ENCODE assay signal across 13 mouse cellular contexts in the genomic region with DNA sequence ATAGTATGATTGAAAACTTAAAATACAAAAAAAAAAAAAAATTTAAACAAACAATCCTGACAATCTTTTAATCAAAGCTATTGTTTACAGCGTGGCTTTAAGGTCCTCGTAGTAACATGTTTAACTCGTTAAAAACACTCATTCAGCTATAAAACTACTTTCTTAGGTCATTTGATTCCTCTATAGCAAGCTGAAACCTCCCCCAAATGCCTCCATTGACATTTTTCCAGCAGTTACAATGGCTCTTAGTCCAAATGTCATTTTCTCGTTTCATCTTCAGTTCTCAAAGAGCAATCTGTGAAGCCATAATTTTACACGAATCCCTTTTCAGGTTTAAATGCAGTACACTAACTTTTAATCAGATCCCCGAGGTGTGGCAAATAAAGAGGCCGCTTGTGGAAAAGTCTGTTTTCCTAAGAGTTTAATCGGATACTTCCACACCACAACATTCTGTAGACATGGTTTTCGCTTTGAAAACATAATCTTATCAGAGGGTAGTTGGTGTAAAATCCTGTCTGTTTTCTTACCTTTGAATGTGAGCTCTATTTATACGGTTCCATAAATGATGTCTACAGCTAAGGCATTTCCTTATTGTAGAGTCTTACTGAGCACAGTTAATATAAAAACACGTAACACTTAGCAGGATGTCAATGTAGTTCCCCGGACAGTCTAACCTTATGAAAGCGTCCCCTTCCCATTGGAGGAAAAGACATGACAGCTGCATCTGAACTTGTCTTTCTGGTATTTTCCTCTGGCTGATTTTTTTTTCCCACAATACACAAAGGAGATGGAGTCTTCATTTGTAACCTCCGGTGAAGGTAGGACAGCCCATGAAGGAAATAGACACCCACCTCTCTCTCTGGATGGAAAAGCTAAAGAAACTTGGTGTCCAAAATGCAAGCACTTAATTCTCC.
DNase-seq lines count a peak whose midpoint lies in the region; ATAC-seq and TF ChIP-seq lines count a peak whose summit lies in the region.
"Had no signal": no experiment of that assay in that cellular context is flagged by ENCODE, and none has a peak within 500 bp of the region (broad histone marks: within the 10 kb centered on the region; RNA-seq: fewer than 3 reads in every experiment).

No protein-coding gene starts in this region.

- no peak overlapping the region for H3K4me3 ChIP-seq in intestine, embryonic 14.5 days (ENCODE audit: low read depth, low read length)
- no peak overlapping the region for H3K4me3 ChIP-seq in intestine, postnatal 0 days (ENCODE audit: low read depth, low read length)
- H3K4me3 ChIP-seq in kidney, embryonic 15.5 days (replicated peaks): no peak overlapping the region
- H3K4me3 ChIP-seq in stomach, embryonic 15.5 days (replicated peaks): no peak overlapping the region
- H3K4me3 ChIP-seq: embryonic facial prominence, embryonic 15.5 days had no signal

- H3K9me3 ChIP-seq in intestine, embryonic 14.5 days (ENCODE audit: control insufficient read depth, low read length): no peaks in the 10 kb centered on the region
- H3K9me3 ChIP-seq in intestine, postnatal 0 days (ENCODE audit: control insufficient read depth): no peaks in the 10 kb centered on the region
- H3K9me3 ChIP-seq in kidney, embryonic 15.5 days (replicated peaks): no peaks in the 10 kb centered on the region
- no peaks in the 10 kb centered on the region for H3K9me3 ChIP-seq in stomach, embryonic 15.5 days
- H3K9me3 ChIP-seq: embryonic facial prominence, embryonic 15.5 days had no signal

- H3K9ac ChIP-seq in intestine, embryonic 14.5 days (ENCODE audit: low read length): no peak overlapping the region
- H3K9ac ChIP-seq in intestine, postnatal 0 days (ENCODE audit: low read depth, low read length): no peak overlapping the region
- no peak overlapping the region for H3K9ac ChIP-seq in kidney, embryonic 15.5 days
- H3K9ac ChIP-seq in stomach, embryonic 15.5 days: no peak overlapping the region
- H3K9ac ChIP-seq: embryonic facial prominence, embryonic 15.5 days had no signal

- DNase-seq in embryo, embryonic 11 days: peak; percentile 18
- no peak for DNase-seq in embryo, embryonic 9.5 days (ENCODE audit: extremely low spot score)
- DNase-seq in intestine, embryonic 14.5 days (ENCODE audit: low spot score): no peak
- no peak for DNase-seq in cerebellum, adult 18-20 months
- DNase-seq in layer of hippocampus, adult 11-12 months (ENCODE audit: low spot score): no peak
- DNase-seq: adrenal gland, postnatal 36 days; cerebellum, adult 8-10 months; gastrocnemius, postnatal 14 days; heart, postnatal 10 days had no signal

- TF ChIP-seq CTCF in intestine, postnatal 0 days (IDR thresholded peaks at IDR 0.05; ENCODE audit: low read depth): no peak

- H3K4me1 ChIP-seq in intestine, embryonic 14.5 days (replicated peaks; ENCODE audit: control insufficient read depth, insufficient read depth, low read length): peaks cover 33% of the 10 kb centered on the region
- no peaks in the 10 kb centered on the region for H3K4me1 ChIP-seq in intestine, postnatal 0 days (replicated peaks; ENCODE audit: control insufficient read depth, insufficient read depth, low read length)
- peaks cover 46% of the 10 kb centered on the region for H3K4me1 ChIP-seq in kidney, embryonic 15.5 days
- peaks cover 8% of the 10 kb centered on the region for H3K4me1 ChIP-seq in stomach, embryonic 15.5 days

- H3K36me3 ChIP-seq in intestine, embryonic 14.5 days (ENCODE audit: control insufficient read depth, insufficient read depth, low read length): no peaks in the 10 kb centered on the region
- no peaks in the 10 kb centered on the region for H3K36me3 ChIP-seq in intestine, postnatal 0 days (ENCODE audit: control insufficient read depth, insufficient read depth)
- H3K36me3 ChIP-seq in kidney, embryonic 15.5 days: no peaks in the 10 kb centered on the region
- no peaks in the 10 kb centered on the region for H3K36me3 ChIP-seq in stomach, embryonic 15.5 days
- H3K36me3 ChIP-seq: embryonic facial prominence, embryonic 15.5 days had no signal

- peak overlapping the region; percentile 88 for H3K27ac ChIP-seq in intestine, embryonic 14.5 days (ENCODE audit: low read depth)
- no peak overlapping the region for H3K27ac ChIP-seq in intestine, postnatal 0 days (ENCODE audit: low read depth, low read length)
- peak overlapping the region; percentile 88 for H3K27ac ChIP-seq in kidney, embryonic 15.5 days
- H3K27ac ChIP-seq in stomach, embryonic 15.5 days: peak overlapping the region; percentile 77; the same call in 1 of the 2 replicates
- H3K27ac ChIP-seq: embryonic facial prominence, embryonic 15.5 days had no signal

- ATAC-seq in intestine, embryonic 14.5 days (replicated peaks; ENCODE audit: low FRiP score, low TSS enrichment, low read depth): no peak
- no peak for ATAC-seq in intestine, postnatal 0 days
- 0 out of 2 replicates have a peak, but pooled peaks have one; percentile 33 for ATAC-seq in kidney, embryonic 15.5 days (replicated peaks; ENCODE audit: low FRiP score)
- ATAC-seq in stomach, embryonic 15.5 days (ENCODE audit: insufficient read depth, low FRiP score, low read depth): no peak

- WGBS in intestine, embryonic 14.5 days: 47% methylated on average over 14 of the region's 14 CpGs
- 51% methylated on average over 14 of the region's 14 CpGs for WGBS in intestine, postnatal 0 days
- WGBS in kidney, embryonic 15.5 days: 22% methylated on average over 14 of the region's 14 CpGs
- WGBS in stomach, embryonic 15.5 days: 51% methylated on average over 14 of the region's 14 CpGs

- peak overlapping the region; percentile 45 for H3K4me2 ChIP-seq in intestine, embryonic 14.5 days (ENCODE audit: low read length)
- H3K4me2 ChIP-seq in intestine, postnatal 0 days (replicated peaks; ENCODE audit: low read depth): no peak overlapping the region; the same call in 1 of the 2 replicates
- H3K4me2 ChIP-seq in kidney, embryonic 15.5 days: peak overlapping the region; percentile 43
- H3K4me2 ChIP-seq in stomach, embryonic 15.5 days: peak overlapping the region; percentile 5; the same call in 1 of the 2 replicates
- H3K4me2 ChIP-seq: embryonic facial prominence, embryonic 15.5 days had no signal

- H3K27me3 ChIP-seq in intestine, embryonic 14.5 days (replicated peaks; ENCODE audit: control insufficient read depth, insufficient read depth, low read length): no peaks in the 10 kb centered on the region
- H3K27me3 ChIP-seq in intestine, postnatal 0 days (replicated peaks; ENCODE audit: control insufficient read depth, insufficient read depth, low read length): no peaks in the 10 kb centered on the region
- no peaks in the 10 kb centered on the region for H3K27me3 ChIP-seq in kidney, embryonic 15.5 days
- no peaks in the 10 kb centered on the region for H3K27me3 ChIP-seq in stomach, embryonic 15.5 days (replicated peaks)
- H3K27me3 ChIP-seq: embryonic facial prominence, embryonic 15.5 days had no signal
